Mouse (Mus musculus) ES-Bruce4 (cell line): ENCODE data around the gene 3110082I17Rik.

Source experiments
- CTCF ChIP-seq: IDR thresholded peaks from one replicate; pipeline ENCODE4 v1.8.1; 2011; ENCODE audit warnings: low read depth, low read length
- POLR2A ChIP-seq: IDR thresholded peaks from one replicate; pipeline ENCODE4 v1.8.1; 2011; ENCODE audit warnings: low read length; ENCODE audit not compliant: insufficient read depth

DNA sequence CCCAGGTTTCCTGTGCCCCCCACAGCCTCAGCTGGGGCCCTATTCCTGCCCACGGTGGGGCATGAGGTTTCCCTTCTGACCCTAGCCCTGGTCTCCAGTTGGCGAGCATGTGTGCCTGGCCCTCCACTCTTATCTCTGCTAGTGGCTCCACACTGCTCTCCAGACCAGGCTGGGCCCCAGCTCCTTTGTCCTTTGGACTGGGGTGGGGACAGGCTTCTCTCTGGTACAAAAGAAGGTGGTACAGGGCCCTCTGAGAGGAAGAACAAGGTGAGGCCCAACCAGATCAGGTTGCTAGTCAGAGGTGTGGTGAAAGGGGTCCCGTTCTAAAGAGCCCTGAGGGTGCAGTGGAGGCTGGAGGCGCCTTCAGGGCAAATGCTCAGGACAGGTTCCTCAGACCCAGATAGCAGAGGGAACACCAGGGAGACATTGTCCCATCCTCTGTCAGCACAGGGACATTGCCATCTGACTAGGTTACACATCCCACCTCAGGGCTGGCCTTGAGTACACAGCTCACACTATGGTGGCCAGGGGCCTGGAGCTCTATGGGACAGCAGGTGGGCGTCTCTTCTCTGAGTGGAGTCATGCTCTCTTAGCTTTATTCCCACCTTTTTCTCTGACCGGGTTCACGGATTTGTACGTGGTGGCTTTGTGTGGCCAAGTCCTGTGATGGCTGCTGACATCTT is 127.6 kb downstream of the 3110082I17Rik start:
- TF ChIP-seq POLR2A: no peak
- no peak for TF ChIP-seq CTCF
